Mouse (Mus musculus) limb, embryonic 11.5 days (tissue): ENCODE measurements around the gene Birc6. TPM values are rescaled to one million over a fixed set of nuclear protein-coding genes. Genes with fewer than 3 reads are reported as not detected.

Source experiments
- ATAC-seq: fragments of 200-750 bp; cut with Nextera tagmentation; 2 replicates; pipeline ENCODE4 v1.8.0; 2017; ENCODE audit warnings: low read depth; ENCODE audit not compliant: insufficient number of reproducible peaks, low FRiP score, low TSS enrichment
- DNase-seq: peaks from one replicate; pipeline ENCODE4 v3.0.0-alpha.2; 2015; ENCODE audit warnings: low spot score
- H3K27ac ChIP-seq: fragments of 300-500 bp; sonication (generic); replicated peaks from 2 replicates; pipeline ENCODE4 v1.5.1; 2014; ENCODE audit warnings: low read depth, mild to moderate bottlenecking, low read length
- H3K27me3 ChIP-seq: fragments of 300-500 bp; sonication (generic); 2 replicates; pipeline ENCODE4 v1.6.1; 2014; ENCODE audit warnings: mild to moderate bottlenecking, low read length, mixed read lengths; ENCODE audit not compliant: control insufficient read depth, insufficient read depth
- H3K36me3 ChIP-seq: fragments of 300-500 bp; sonication (generic); 2 replicates; pipeline ENCODE4 v1.6.1; 2014; ENCODE audit warnings: mild to moderate bottlenecking, low read length, moderate library complexity, mixed read lengths; ENCODE audit not compliant: control insufficient read depth, insufficient read depth
- H3K4me1 ChIP-seq: fragments of 300-500 bp; sonication (generic); 2 replicates; pipeline ENCODE4 v1.6.1; 2014; ENCODE audit warnings: low read length, mixed read lengths; ENCODE audit not compliant: control insufficient read depth, insufficient read depth
- H3K4me2 ChIP-seq: fragments of 300-500 bp; sonication (generic); 2 replicates; pipeline ENCODE4 v1.6.1; 2014; ENCODE audit warnings: low read depth, mild to moderate bottlenecking, moderate library complexity; ENCODE audit not compliant: severe bottlenecking
- H3K4me3 ChIP-seq: fragments of 300-500 bp; sonication (generic); 2 replicates; pipeline ENCODE4 v1.5.1; 2014; ENCODE audit warnings: low read depth, low read length
- H3K9ac ChIP-seq: fragments of 300-500 bp; sonication (generic); 2 replicates; pipeline ENCODE4 v1.6.1; 2014; ENCODE audit warnings: mild to moderate bottlenecking, low read length
- H3K9me3 ChIP-seq: fragments of 300-500 bp; sonication (generic); 2 replicates; pipeline ENCODE4 v1.6.1; 2016; ENCODE audit warnings: low read length; ENCODE audit not compliant: control insufficient read depth
- WGBS: fragments of 180-500 bp; shearing (Covaris S2); extraction: QIAGEN DNeasy Blood & Tissue Kit; methylation state at CpG from one replicate; pipeline ENCODE4 v1.1.7; 2014; 5-methylcytosine and 5-hydroxymethylcytosine counted together
- polyA plus RNA-seq: library from polyadenylated mRNA; unstranded; fragments of >200 nt; fragmentation: Nextera tagmentation; extraction: Ambion mirVana; gene quantifications from 2 replicates; pipeline ENCODE4 v1.2.1, GENCODE M21; 2014

Gene Birc6
- polyA plus RNA-seq: 82.5 and 96.1 TPM in 2 replicates

DNA sequence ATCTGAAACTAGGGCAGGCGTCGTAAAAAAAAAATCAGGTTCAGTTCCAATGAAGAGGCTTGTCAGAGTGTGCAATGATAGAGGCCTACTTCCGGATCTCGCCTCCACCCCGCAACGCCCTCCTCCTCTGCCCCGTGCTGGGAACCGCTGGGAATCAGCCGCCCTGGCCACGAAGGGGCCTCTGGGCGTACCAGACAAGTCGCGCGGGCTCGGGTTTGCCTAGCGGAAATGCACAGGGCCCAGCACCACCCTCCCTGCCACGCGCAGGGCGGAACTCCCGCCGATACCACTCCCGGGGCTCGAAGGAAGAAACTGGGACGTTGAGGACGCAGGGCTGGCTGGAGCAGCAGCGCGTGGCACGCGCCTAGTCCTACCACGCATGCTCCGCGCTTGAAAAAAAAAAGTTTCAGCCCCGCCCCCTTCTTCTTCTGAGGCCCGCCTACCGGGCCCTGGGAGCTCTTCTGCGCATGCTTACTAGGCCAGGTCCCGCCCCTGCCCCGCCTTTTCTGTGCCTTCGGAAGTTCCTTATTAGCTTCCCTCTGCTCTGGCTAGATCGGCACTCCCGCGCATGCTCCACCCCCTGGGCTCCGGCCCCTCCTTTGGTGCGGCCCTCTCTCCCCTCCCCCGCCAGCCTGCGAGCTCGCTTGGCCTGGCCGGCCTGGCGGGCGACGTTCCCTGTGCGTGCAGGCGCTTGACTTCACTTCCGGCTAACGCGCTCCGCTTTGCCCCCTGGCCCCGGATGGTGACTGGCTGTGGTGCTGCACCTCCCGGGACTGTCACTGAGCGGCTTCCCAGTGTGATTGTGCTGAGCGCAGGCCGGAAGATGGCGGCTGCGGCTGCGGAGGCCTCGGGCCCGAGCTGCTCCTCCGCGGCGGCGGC lies at the start of gene Birc6:
Gene Birc6, plus strand, starts transcription at position 567 of the 879 bp plus-strand sequence.
- WGBS: under 1% methylated on average over 66 of the region's 71 CpGs

DNA sequence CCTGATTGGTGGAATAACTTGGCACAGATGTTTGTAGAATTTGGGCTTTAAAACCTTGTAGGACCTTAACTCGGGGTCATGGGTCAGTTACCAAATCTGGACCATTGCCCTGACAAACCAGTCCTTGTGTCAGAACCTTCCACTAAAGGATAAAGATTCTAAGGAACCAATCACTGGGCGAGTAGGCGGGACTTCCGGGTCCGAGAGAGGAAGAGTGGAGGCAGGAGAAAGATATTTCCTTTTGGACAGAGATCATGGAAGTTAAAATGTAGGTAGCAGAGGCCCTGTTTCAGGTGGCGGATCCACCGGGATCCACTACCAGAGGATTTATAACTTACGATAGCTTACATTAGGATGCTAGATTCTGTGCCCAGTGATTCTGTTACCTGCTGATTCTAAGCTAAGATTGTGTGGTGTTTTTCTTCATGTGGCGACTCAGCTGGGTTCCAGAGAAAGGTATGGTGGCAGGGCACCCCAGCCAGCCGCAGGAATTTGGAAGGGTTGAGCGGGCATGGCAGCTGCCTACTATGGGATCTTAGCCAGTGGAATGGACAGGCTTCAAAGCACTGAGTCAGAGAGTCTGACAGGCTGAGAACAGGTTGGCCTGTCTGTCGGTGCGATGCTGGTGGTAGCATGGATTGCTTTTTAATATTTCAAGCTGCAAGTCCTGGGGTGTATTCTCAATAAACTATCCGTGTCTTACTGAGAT lies 47.6 kb upstream of the Birc6 start:
- Histone ChIP-seq H3K4me2 (no peak overlapping the region), H3K27ac (no peak overlapping the region), H3K27me3 (no peaks in the 10 kb centered on the region), H3K9me3 (no peaks in the 10 kb centered on the region), H3K4me1 (no peaks in the 10 kb centered on the region), H3K36me3 (no peaks in the 10 kb centered on the region), H3K9ac (no peak overlapping the region), H3K4me3 (no peak overlapping the region)
- DNase-seq (no peak), ATAC-seq (no peak)
- WGBS: 87% methylated on average over 14 of the region's 14 CpGs

More for the DNA sequence above, at the start of gene Birc6:
- ATAC-seq (peak; percentile 98), DNase-seq (peak; percentile 100)
- Histone ChIP-seq H3K36me3 (no peaks in the 10 kb centered on the region), H3K9ac (peak within 1 kb of the TSS; percentile 95), H3K4me3 (peak within 1 kb of the TSS; percentile 96), H3K9me3 (no peaks in the 10 kb centered on the region), H3K27me3 (no peaks in the 10 kb centered on the region), H3K4me1 (peaks cover 6% of the 10 kb centered on the region), H3K27ac (peak within 1 kb of the TSS; percentile 97), H3K4me2 (peak within 1 kb of the TSS; percentile 71)

DNA sequence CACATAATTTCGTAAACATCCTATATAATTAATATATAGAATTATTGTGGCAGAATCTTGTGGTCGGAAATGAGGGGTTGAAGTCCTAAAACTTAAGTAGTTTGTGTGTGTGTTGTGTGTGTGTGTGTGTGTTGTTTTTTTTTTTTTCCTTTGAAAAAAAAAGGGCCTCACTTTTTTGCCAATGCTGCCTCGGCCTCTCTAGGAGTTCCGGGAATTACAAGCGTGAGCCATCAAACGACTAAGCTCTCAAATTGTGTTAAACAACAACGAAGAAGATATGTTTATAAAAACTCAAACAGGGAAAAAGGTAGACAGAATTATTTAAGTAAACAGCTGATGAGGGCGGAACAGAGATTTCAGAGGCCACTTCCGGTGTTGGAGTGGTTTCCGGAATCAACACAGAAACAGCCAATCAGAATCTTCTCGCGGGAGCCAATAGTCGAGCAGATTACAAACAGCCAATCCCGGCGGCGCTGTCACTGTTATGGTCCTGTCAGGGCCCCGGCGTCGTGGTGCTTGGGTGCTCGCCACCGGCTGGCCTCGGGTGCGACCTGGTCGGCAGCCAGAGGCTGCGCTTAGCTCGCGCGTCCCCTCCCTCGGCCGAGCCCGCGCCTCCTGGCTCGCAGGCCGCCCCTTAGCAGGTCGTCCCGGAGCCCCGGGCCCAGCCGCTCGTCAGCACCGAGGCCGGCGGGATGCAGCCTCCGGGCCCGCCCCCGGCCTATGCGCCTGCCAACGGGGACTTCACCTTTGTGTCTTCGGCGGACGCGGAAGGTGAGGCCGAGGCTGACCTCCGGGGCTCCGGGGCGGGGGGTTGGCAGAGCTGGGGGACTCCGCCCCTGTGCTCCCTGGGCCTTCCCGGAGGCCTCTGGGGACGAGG lies 38.8 kb upstream of the Birc6 start, which contains the start of gene Yipf4:
Gene Yipf4, plus strand, starts transcription at position 470 of the 877 bp plus-strand sequence.
- 6% methylated on average over 50 of the region's 58 CpGs for WGBS
- Histone ChIP-seq H3K4me1 (no peaks in the 10 kb centered on the region), H3K9ac (peak within 1 kb of the TSS; percentile 87), H3K36me3 (peaks cover 3% of the 10 kb centered on the region), H3K27me3 (no peaks in the 10 kb centered on the region), H3K4me2 (peak within 1 kb of the TSS; percentile 44), H3K9me3 (no peaks in the 10 kb centered on the region), H3K27ac (no peak within 1 kb of the TSS; the same call in 1 of the 2 replicates), H3K4me3 (peak within 1 kb of the TSS; percentile 95)
- DNase-seq: peak; percentile 96
- peak; percentile 99 for ATAC-seq

DNA sequence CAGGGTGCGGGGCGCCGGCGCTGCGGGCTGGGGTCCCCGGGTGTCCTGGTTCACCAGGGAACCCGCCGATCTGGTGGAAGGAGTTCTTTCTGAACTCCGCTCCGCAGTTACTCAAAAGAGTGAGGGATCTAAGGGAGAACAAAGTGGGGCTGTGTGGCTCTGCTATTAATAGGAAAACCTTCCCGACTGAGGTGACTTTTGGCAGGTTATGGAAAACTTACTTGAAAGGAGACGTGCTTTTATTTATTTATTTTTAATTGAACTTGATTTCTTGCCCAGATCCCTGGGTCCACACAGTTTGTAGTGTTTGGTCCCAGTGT lies 38.2 kb upstream of the Birc6 start:
- DNase-seq (no peak), ATAC-seq (no peak)
- Histone ChIP-seq H3K4me2 (peak overlapping the region; percentile 44), H3K27me3 (no peaks in the 10 kb centered on the region), H3K9me3 (no peaks in the 10 kb centered on the region), H3K36me3 (peaks cover 6% of the 10 kb centered on the region), H3K9ac (peak overlapping the region; percentile 87), H3K27ac (no peak overlapping the region; the same call in 1 of the 2 replicates), H3K4me3 (peak overlapping the region; percentile 95), H3K4me1 (no peaks in the 10 kb centered on the region)
- under 1% methylated on average over 12 of the region's 12 CpGs for WGBS

DNA sequence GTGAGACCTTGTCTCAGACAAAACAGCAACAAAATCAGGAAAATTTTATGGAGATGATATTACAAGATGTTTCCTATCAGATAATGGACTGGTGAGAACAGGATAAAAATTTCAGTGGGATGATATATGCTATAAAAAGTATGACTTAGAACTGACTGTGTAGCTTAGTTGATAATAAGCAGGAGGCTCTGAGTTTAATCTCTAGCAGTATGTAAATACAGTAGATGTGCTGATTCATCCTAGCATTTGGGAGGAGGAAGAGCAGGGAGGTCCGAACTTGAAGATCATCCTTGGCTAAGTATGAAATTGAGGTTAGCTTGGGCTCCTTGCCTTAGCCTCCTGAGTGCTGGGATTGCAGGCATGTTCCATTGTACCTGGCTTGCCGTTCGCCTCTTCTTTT lies 36.5 kb upstream of the Birc6 start:
- DNase-seq: no peak
- H3K36me3 ChIP-seq: peaks cover 6% of the 10 kb centered on the region
- no peak overlapping the region for H3K9ac ChIP-seq
- H3K4me1 ChIP-seq: no peaks in the 10 kb centered on the region
- no peak overlapping the region for H3K27ac ChIP-seq
- no peaks in the 10 kb centered on the region for H3K9me3 ChIP-seq
- no peak for ATAC-seq
- no peak overlapping the region for H3K4me3 ChIP-seq
- H3K4me2 ChIP-seq: no peak overlapping the region
- 94% methylated on average over 3 of the region's 3 CpGs for WGBS
- H3K27me3 ChIP-seq: no peaks in the 10 kb centered on the region

DNA sequence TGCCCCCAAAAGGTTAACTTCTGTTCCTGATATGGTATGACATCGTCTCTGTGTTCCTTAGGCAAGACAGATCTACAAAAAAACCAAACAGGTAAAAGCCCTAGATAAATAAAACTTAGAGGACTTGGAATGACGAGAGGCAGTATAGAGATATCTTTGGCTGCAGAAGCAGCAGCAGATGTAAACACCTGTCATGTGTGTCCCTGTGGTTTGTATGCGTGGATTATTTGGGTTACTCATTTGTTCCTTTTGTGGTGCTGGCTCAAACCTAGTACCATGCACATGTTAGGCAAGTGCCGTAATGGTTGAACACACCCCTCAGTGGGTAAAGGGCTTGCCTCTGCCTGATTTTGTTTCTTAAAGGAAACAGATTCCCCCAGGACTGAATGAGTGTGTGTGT lies 27.9 kb upstream of the Birc6 start:
- H3K36me3 ChIP-seq: no peaks in the 10 kb centered on the region; the same call in 1 of the 2 replicates
- no peaks in the 10 kb centered on the region for H3K9me3 ChIP-seq
- H3K4me3 ChIP-seq: no peak overlapping the region
- no peak overlapping the region for H3K4me2 ChIP-seq
- H3K27ac ChIP-seq: no peak overlapping the region
- H3K27me3 ChIP-seq: no peaks in the 10 kb centered on the region
- 90% methylated on average over 4 of the region's 4 CpGs for WGBS
- DNase-seq (no peak), ATAC-seq (no peak)
- H3K4me1 ChIP-seq: no peaks in the 10 kb centered on the region
- H3K9ac ChIP-seq: no peak overlapping the region

DNA sequence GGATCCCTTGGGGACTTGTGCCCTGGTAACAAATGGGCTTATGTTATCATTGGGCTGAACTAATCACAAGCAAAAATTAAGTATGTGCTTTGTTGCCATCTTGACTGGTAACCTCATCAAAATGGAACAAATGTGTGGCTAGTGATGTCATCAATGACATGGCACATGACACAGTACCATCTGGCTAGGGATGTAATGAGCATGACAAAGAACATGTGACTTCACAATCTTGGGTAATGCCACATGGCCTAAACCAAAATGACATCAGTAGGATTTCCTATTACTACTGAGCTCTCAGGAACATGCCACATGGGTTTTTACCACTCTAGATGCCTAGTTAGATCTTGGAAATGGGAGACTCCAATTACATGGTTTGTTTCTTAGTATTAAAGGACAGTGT lies 27.0 kb upstream of the Birc6 start:
- no peak overlapping the region for H3K9ac ChIP-seq
- no peak overlapping the region for H3K27ac ChIP-seq
- no peaks in the 10 kb centered on the region for H3K9me3 ChIP-seq
- no peak overlapping the region for H3K4me2 ChIP-seq
- ATAC-seq: no peak
- H3K4me3 ChIP-seq: no peak overlapping the region
- no peaks in the 10 kb centered on the region for H3K27me3 ChIP-seq
- no peaks in the 10 kb centered on the region; the same call in 1 of the 2 replicates for H3K36me3 ChIP-seq
- DNase-seq: no peak
- H3K4me1 ChIP-seq: no peaks in the 10 kb centered on the region

DNA sequence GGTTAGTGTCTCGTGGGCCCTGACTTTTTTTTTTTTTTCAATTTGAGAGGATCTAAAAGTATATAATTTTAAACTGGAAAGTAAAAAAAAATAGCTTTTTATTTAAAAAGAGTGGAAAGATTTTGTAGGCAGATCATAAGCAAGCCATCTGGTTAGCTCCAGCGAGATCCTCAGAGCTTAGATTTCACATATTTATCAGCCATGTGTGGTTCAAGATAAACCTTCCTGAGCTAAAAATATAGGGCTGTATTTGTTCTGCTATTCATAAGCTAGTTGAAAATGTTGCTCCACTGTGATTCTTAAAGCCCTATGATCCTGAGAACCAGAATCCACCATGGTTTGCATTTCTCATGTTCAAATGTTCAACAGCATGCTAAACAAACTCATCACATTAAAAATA lies 20.2 kb upstream of the Birc6 start:
- Histone ChIP-seq H3K27ac (no peak overlapping the region), H3K36me3 (no peaks in the 10 kb centered on the region), H3K4me2 (no peak overlapping the region), H3K4me1 (no peaks in the 10 kb centered on the region), H3K27me3 (no peaks in the 10 kb centered on the region), H3K9me3 (no peaks in the 10 kb centered on the region), H3K9ac (no peak overlapping the region), H3K4me3 (no peak overlapping the region)
- DNase-seq: no peak
- ATAC-seq: no peak
- WGBS: 86% methylated on average over 2 of the region's 2 CpGs
